Mouse (Mus musculus) layer of hippocampus, postnatal 36 days (tissue): ENCODE data around the gene Sh3kbp1. TPM values are rescaled to one million over a fixed set of nuclear protein-coding genes. Genes with fewer than 3 reads are reported as not detected.

Experiments used
- DNase-seq, 2 experiments: peaks; one replicate each; pipeline ENCODE4 v3.0.0; 2022
- total RNA-seq, 2 experiments: library from RNA; stranded (reverse); gene quantifications; 2 replicates each; pipeline ENCODE4 v1.2.3; 2021

Gene Sh3kbp1
- total RNA-seq, 2 experiments from 2014 or later = 37.1 to 39.1 TPM

- DNase-seq = no peak
Observed at GRCm38 (mm10) chrX:159928834-159929233, 301.8 kb downstream of the Sh3kbp1 start.

DNA sequence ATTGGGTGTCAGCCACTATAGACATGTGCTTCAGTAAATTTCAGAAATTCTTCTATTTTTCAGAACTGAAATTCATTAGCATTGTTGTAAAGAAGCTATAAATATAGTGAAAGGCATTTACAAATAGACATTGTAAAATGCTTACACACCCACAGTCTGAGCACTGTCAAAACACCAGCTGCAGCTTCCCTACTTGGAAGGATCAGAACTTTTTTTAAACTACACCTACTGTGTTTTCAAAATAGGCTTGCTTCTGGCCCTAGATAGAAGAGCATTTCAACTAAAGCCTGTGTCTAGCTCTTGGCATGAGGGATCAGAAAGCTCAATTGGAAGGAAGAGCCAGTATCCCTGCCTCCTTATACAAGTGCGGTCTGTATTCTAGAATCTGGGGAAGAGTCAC, 305.0 kb downstream of the Sh3kbp1 start:
- DNase-seq = no peak

- no peak for DNase-seq
Observed at GRCm38 (mm10) chrX:159942569-159942968, 315.5 kb downstream of the Sh3kbp1 start.

GRCm38 (mm10) chrX:159943586-159943985, 316.5 kb downstream of the Sh3kbp1 start:
- DNase-seq = no peak

- DNase-seq = no peak
Observed at GRCm38 (mm10) chrX:159953546-159954429, 326.7 kb downstream of the Sh3kbp1 start.

DNA sequence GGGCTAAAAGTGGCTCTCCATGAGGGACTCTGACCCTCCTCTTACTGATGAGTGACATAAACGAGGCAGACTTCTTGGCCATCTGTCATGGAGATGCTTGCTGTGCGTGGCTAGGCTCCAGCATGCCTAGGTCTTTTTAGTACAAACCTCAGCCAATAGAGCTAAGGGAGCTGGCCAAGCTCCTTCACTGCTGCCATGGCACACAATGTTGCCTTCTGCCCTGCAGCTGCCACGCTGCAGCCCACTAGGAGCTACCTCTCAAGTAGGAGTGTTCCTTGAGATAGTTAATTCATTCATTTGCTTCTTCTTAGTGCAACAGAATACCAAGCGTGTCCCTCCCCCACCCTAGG, 327.3 kb downstream of the Sh3kbp1 start:
- no peak for DNase-seq

GRCm38 (mm10) chrX:159955433-159955832, 328.4 kb downstream of the Sh3kbp1 start:
- DNase-seq = no peak

DNA sequence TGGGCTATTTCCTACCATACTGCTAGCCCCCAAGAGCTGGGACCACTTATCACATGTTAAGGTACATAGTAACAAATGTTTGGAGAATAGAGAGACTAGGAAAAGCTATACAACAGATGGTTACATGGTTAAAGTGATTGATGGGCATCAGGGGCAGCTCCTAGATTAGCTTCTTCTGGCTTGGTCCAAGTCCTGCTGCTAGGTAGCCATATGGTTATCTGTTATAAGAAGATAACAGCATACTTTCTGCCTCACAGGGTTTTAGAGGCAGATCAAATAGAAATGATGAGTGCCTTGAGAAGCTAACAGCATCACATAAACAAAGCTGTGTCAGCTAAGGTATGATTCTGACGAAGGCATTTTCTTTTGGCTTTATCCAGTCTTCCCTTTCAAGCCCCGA, 334.3 kb downstream of the Sh3kbp1 start:
- no peak for DNase-seq

DNA sequence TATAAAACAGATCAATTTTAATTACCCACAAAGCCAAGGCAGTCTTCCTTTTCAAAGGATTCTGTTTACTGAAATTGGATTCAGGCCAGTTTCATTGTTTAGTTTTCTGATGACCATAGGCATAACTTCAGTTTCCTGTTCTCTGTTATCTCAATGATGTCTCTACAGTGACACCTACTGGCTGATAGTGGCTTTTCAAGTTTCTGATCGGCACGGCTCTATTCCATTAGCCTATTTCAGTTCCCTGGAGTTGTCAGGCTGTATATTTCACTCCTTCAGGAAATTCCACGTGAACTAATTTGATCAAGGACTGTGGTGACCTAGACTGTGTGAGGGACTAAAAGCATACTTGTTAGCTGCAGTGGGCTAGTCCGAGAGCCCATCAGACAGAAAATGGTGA, 336.2 kb downstream of the Sh3kbp1 start:
- peak in 1 of 2 experiments; percentile 34 for DNase-seq

DNA sequence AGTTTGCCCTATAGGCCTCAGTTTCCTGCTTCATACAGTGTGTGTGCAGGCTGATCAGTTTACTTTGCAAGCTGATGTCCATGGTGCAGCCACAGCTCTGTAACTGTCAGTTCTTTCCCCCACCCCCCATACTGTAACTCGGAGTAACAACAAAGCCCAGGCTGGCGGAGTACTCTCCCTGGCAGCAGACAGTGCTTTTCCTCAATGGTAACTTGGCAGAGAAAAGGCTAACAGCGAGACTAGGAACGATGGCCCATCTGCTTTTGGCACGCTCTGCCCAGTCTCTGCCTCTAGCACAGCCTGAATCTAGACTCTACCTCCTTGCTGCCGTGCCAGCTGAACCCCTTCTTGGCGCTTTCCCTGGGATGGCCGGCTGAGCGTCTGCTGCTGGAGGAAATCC, 336.9 kb downstream of the Sh3kbp1 start:
- DNase-seq = peak; percentile 39 to 43

DNA sequence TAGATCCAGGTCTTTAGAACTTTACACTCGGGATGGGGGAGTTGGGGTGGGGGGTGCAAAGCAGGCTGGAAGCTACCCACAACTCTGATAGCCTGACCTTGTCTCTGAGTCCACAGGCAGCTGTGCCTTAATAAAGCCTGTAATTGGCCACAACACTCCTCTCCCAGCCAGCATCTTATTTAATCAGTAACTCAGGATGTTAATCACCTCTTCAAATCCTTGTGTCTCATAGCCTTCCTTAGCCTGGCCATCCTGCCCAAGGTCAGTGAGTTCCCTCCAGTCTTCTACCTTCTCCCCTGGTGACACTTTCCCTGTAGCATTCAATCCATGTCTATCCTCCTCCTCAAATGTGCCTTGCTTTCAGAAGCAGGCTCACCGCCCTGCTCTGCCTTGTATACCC, 342.0 kb downstream of the Sh3kbp1 start:
- DNase-seq = no peak

GRCm38 (mm10) chrX:159971091-159971779, 344.2 kb downstream of the Sh3kbp1 start:
- no peak for DNase-seq

DNA sequence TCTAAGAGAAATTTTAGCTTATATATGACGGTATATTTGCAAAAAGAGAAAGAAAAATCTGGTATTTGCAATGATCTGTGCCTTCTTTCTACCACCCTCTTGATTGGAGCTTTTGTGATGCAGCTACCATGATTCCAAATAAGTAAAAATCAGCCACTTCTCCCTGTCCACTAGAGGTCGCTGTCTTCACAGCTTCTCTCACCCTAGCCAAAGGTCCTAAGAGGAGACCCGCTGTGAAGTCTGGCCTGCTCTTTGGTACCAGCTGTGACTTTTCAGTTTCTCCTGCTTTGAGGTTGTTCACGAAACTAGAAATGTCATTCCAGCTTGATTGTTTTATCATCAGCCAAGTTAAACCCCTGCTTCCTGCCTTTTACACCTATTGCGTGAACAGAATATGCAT, 346.7 kb downstream of the Sh3kbp1 start:
- DNase-seq = no peak

- no peak for DNase-seq
Observed at GRCm38 (mm10) chrX:159976243-159976642, 349.2 kb downstream of the Sh3kbp1 start.

DNA sequence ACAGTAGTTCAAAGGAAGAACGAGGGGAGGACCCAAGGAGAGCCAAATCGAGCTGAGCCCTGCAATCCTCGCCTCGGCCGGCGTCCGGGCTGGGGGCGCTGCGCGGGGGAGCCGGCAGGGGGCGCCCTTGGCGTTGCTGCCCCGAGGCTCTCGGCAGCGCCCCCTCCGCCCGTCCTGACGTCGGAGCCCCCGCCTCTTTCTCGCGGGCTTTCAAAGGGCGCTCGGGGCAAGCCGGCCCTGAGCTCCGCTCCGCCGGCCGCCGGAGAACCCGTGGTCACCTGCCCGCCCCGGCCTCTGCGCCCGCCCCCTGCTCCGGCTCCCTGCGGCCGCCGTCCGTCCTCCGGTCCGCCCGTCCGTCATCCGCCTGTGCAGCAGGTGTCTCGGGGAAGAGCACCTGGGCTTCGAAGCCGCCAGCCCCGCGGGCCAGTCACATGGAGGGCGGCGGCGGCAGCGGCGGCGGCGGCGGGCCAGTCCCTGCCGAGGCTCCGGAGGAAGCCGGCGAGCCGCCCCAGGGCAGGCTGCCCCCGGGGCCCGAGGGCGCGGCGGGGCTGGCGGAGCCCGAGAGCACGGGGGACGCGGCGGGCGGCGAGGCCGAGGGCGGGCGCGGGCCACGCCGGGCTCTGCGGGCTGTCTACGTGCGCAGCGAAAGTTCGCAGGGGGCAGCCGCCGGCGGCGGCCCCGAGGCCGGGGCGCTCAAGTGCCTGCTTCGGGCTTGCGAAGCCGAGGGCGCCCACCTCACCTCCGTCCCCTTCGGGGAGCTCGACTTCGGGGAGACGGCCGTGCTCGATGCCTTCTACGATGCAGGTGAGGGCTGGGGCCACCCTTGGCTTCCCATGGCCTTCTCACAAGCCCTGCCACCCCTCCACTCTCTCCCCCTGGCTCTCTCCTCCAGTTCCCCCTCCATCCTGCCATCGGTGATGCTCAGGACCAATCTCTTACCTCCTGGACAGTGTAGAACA, 361.2 kb downstream of the Sh3kbp1 start, which contains the start of gene Map3k15:
Gene Map3k15, plus strand, starts transcription at position 432 of the 959 bp plus-strand sequence.
- DNase-seq = no peak

DNA sequence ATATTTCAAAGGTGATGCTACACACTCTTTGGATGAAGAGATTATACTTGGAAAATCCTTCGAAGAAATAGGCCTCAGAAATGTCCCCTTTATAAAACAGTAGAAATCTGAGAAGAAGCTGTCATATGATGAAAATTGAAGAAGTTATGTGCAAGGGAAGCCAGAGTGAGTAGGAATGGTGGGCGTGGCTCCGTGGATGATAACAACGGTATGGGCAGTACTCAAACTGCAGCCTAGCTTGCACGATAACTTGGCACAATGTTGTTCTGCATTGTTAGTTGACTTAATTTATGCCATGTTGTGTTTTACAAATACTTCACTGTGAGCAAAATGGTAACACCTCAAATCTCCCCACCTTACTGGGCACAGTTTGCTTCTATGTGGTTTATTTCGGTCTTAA, 368.7 kb downstream of the Sh3kbp1 start:
- DNase-seq = no peak

Other genes with a start within 250 kb of the Sh3kbp1 start
- gene Map7d2, start 212.7 kb upstream of the Sh3kbp1 start, total RNA-seq = 100 to 1,000 TPM in 1 of 2 experiments, 10 to 100 TPM in 1; 99.8 to 110 TPM
- gene Bclaf3, start 100.6 kb upstream of the Sh3kbp1 start, total RNA-seq = 10 to 100 TPM; 10.1 to 10.9 TPM